Mouse (Mus musculus) cerebellum, adult 18-20 months (tissue): ENCODE measurements around the gene Kcna4.

Source experiments
- DNase-seq, 2 experiments: peaks; one replicate each; pipeline ENCODE4 v3.0.0; 2021

Gene Kcna4

GRCm38 (mm10) chr2:107289990-107290696 lies at the start of gene Kcna4:
Gene Kcna4 (plus strand): TSS chr2:107290639.
- DNase-seq, result peak; percentile 2 to 16

DNA sequence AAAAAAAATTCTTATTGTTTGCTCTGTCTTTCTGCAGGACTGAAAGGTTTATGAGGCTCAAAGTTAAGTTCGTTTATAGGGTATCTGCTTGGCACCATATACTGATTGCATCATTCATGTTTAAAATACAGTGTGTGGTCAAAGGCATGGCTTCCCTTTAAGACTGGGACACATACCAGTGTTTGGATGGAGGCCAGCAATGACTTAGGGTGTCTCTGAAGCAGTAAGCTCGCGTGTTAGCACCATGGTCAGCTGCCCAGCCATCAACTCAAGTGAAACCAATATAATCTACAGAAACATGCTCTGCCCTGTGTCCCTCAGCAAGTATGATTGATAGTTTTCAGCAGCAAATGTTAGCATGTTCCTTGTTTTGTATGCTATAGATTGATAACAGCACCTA lies 32.3 kb upstream of the Kcna4 start:
- no peak for DNase-seq

GRCm38 (mm10) chr2:107266251-107266650 lies 24.2 kb upstream of the Kcna4 start:
- DNase-seq, result no peak

DNA sequence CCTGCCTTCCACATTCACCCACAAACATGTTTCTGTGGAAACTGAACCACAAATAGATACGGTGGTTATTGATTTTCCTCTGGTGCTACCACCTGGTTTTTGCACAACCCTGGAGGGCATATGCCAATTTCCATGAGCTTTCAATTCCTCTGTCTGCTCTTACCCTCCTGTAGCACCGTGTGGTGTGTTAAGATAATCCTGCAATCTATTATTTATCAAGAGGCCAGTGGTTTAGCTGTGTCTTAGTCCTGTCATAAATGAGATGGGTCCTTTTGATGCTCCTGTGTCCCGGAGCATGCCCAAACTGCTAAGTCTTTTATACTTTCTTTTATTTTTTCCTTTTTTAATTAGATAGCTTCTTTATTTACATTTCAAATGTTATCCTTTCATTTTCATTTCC lies 20.4 kb upstream of the Kcna4 start:
- DNase-seq, result no peak

- no peak for DNase-seq
These were observed 219 bp downstream of the Kcna4 start for GRCm38 (mm10) chr2:107290697-107291019.

DNA sequence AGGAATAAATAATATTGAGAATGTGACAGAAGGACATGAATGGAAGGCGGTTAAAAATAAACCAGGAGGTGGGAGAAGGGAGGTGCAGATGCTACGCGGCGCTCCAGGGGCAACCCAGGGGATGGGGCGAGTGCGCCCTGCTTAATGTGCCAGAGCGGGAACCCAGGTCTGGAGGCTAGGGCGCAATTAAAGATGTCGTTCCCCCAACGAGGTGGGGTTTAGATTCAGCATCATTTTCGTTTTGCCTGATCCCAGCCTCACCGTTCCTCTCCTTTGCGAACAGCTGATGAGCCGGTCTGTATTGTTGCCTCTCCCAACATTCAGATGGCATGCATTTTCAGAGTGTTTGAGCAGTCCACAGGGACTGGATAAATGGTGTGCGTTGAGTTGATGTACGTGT lies 703 bp downstream of the Kcna4 start:
- no peak for DNase-seq

DNA sequence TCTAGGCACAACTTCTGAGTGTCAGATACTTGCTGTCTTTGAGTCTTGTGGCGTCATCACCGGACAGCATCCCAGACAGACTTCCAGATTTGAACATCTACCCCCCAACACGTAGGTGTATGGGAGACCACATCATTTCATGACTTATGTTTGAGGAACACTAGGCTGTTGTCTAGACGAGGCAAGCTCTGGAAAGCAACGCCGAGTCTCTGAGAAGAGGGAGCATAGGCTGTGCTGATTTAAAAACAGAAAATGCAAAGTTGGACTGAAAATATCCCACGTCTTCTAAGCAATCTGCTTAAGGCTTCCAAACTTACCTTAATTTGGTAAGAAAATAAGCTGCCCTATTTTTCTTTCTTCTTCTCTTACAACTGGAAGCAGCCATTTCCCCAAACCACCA lies 4.1 kb downstream of the Kcna4 start:
- no peak for DNase-seq

- no peak for DNase-seq
These were observed 11.4 kb downstream of the Kcna4 start for GRCm38 (mm10) chr2:107301886-107302285.

GRCm38 (mm10) chr2:107304707-107305106 lies 14.3 kb downstream of the Kcna4 start:
- DNase-seq, result no peak

- DNase-seq, result no peak
These were observed 15.6 kb downstream of the Kcna4 start for GRCm38 (mm10) chr2:107306077-107306476.

DNA sequence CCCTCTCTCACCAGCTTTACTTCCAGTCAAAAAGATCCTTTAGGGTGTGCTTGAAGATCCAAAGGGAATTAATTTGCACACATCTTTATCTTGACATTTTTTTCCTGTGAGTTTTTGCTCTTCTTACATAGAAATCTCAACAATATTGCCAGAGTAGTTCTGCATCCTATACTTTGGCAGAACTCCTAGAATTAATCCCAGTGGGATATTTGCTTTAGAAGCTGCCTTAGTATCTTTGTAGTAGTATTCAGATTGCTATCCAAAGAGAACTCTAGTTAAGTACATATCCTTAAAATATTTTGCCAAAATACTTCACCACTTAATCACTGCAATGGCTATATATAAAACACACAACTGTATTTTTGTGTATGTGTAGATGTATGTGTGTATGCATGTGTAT lies 28.2 kb downstream of the Kcna4 start:
- no peak for DNase-seq

DNA sequence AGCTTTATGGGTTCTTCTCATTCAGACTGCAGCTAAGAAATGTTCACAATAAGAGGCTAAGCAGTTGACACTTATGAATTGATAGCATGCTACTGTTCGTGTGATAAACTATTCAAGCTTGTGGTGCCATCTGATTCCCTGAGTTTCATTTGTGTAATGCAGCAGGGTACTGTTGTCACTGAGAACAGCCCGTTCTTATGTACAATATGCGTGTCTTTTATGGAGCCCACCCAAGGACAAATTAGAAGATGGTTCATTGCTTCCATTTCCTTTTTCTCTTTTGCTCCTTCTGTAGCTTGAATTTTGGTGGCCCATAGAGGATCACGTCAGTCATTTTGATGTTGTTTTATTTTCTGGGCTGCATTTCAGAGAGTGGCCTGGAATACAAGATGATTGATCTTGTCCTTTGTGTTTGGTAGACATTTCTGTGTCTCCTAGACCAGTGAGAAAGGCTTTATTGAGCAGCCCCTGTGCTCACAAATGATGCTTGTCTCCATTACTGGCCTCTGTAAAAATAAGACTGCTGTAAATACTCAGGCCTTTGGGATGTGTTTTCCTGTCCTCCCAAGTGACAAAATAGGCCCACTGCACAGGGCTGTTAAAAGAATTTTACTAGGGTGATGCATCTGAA lies 31.3 kb downstream of the Kcna4 start:
- DNase-seq, result no peak

DNA sequence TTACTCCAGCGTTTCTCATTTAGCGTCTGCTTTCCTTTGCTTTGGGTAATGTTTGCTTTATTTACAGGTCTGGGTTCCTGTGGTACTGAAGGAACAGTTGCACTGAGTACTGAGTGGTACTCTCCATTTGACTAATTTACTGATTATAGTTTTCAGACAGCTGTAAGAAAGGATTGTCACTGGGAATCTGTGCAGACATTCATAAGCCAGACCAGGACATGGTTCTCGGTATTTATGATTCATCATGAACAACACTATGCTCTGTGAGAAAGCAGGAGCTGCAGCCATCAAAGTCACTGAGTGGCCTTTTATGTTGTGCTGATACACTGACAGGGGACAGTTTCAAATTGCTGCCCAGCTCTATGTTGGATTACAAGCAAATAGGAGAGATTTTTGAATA lies 33.7 kb downstream of the Kcna4 start:
- DNase-seq, result no peak

DNA sequence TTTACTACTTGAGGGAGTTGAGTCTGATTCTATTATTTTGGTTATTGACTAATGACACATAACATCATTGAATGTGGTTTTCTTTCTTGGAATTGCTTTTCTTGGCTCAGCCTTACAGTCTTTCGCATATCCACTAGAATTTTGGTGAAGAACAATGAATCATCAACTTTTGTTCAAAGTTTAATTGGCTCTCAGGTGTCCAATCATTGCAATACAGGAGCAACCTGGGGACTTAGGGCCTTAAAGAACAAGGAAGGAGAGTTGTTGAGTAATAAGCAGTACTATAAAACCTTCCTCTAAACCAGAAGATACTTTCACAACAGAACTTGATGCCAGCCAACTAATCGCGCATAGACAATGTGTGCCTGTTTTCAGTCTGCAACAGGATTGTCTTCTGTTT lies 36.8 kb downstream of the Kcna4 start:
- DNase-seq, result no peak

DNA sequence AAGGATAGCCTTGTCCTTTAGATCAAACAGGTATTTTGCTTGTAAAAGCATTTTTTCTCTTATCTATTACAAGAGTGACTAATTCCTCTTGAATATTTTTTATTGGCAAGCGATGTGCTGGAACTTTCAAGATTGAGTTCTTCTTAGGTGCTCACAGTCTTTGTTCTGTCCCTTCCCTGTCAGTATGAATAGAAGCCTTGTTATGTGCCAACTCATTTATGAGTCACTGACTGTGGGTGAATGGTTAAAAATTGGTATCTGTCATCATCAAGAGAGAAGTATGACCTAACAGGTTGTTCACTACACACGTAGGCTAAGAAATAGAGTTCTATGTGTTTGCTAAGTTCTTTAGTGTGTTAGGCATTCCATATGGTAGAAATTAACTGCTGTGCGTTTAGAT lies 50.9 kb downstream of the Kcna4 start:
- no peak for DNase-seq

DNA sequence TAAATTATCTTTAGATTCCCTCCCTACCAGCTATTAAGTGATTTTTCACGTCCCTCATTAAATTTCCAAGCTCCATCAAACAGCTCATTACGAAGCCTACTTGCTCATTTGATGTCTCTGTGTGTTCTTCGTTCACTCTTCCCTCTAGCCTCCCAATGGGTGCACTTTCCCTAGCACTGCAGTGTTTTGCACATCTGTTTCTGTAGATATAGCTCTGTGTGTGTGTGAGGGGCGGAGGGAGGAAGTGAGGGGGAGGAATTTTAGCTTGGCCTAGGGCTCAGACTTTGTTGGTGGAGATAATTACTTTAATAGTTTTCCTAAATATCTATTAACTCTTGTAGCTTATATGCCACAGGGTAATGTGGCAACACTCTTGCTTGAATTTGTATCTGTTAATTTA lies 54.4 kb downstream of the Kcna4 start:
- no peak for DNase-seq

GRCm38 (mm10) chr2:107345299-107345698 lies 54.9 kb downstream of the Kcna4 start:
- no peak for DNase-seq
